9 mouse cellular contexts compared by ENCODE assay signal in genomic region chr4:141477681-141478102, GRCm38 (mm10). TPM values are rescaled to one million over a fixed set of nuclear protein-coding genes. Genes with fewer than 3 reads are reported as not detected.
DNase-seq lines count a peak whose midpoint lies in the region; ATAC-seq and TF ChIP-seq lines count a peak whose summit lies in the region.
"Had no signal": no experiment of that assay in that cellular context is flagged by ENCODE, and none has a peak within 500 bp of the region (broad histone marks: within the 10 kb centered on the region; RNA-seq: fewer than 3 reads in every experiment).

No protein-coding gene starts in this region.

- no peak overlapping the region for H3K4me3 ChIP-seq in heart, embryonic 14.5 days (ENCODE audit: control insufficient read depth in 1 of 2, insufficient read depth in 1 of 2, low read depth in 1 of 2, low read length in 2 of 2)
- H3K4me3 ChIP-seq in olfactory bulb, adult 2 months (ENCODE audit: insufficient read depth, low read depth, low read length), result no peak overlapping the region
- H3K4me3 ChIP-seq: neural tube, embryonic 12.5 days had no signal

- TF ChIP-seq POLR2A in olfactory bulb, adult 2 months (IDR thresholded peaks at IDR 0.05; ENCODE audit: insufficient read depth, low read depth, low read length), result no peak

- peak overlapping the region; percentile 6 to 24; a peak in 1 of 4 replicates for H3K27ac ChIP-seq in heart, embryonic 14.5 days (replicated peaks in 1 of 2; ENCODE audit: control insufficient read depth in 1 of 2, insufficient read depth in 1 of 2, low read depth in 2 of 2, low read length in 2 of 2)
- H3K27ac ChIP-seq in olfactory bulb, adult 2 months (ENCODE audit: insufficient read depth, low read depth, low read length), result peak overlapping the region; percentile 17; the same call in 1 of the 2 replicates
- H3K27ac ChIP-seq: neural tube, embryonic 12.5 days had no signal

- H3K4me1 ChIP-seq in heart, embryonic 14.5 days (ENCODE audit: control insufficient read depth in 2 of 2, insufficient read depth in 2 of 2, low read length in 2 of 2), result no peaks in the 10 kb centered on the region
- H3K4me1 ChIP-seq in olfactory bulb, adult 2 months (ENCODE audit: control insufficient read depth, insufficient read depth, low read length), result peaks cover 40% of the 10 kb centered on the region
- H3K4me1 ChIP-seq: neural tube, embryonic 12.5 days had no signal

- H3K36me3 ChIP-seq in heart, embryonic 14.5 days (ENCODE audit: control insufficient read depth, insufficient read depth, low read length), result peaks cover 97% of the 10 kb centered on the region

- no peak for TF ChIP-seq CTCF in olfactory bulb, adult 2 months (IDR thresholded peaks at IDR 0.05; ENCODE audit: insufficient read depth, low read depth, low read length)

- 79% methylated on average over 16 of the region's 16 CpGs for WGBS in heart, embryonic 14.5 days
- 35% methylated on average over 16 of the region's 16 CpGs for WGBS in olfactory bulb, adult 2 months

- no peak overlapping the region for H3K4me2 ChIP-seq in heart, embryonic 14.5 days (ENCODE audit: low read length)
- H3K4me2 ChIP-seq: neural tube, embryonic 12.5 days had no signal

- DNase-seq in adrenal gland, adult 2 months, result peak; percentile 38
- DNase-seq in adrenal gland, adult 18-20 months (ENCODE audit: low spot score in 2 of 2), result no peak
- DNase-seq in urinary bladder, adult 2 months (ENCODE audit: low spot score), result peak; percentile 23
- DNase-seq in urinary bladder, adult 18-20 months (ENCODE audit: low spot score in 2 of 2), result no peak
- DNase-seq in left cerebral cortex, adult 8-10 months (ENCODE audit: low spot score in 2 of 2), result peak; percentile 49 to 71
- DNase-seq in ovary, postnatal 10 days (ENCODE audit: low spot score), result no peak

- H3K9ac ChIP-seq in heart, embryonic 14.5 days (ENCODE audit: low read length), result no peak overlapping the region
- H3K9ac ChIP-seq: neural tube, embryonic 12.5 days had no signal

- H3K27me3 ChIP-seq in heart, embryonic 14.5 days (ENCODE audit: control insufficient read depth, insufficient read depth, low read length), result no peaks in the 10 kb centered on the region
- H3K27me3 ChIP-seq: neural tube, embryonic 12.5 days had no signal

- no peaks in the 10 kb centered on the region for H3K9me3 ChIP-seq in heart, embryonic 14.5 days (ENCODE audit: control insufficient read depth, low read length)
- H3K9me3 ChIP-seq: neural tube, embryonic 12.5 days had no signal

- ATAC-seq in heart, embryonic 14.5 days (ENCODE audit: insufficient number of reproducible peaks, insufficient read depth, low FRiP score, low read depth), result no peak

RNA-seq across cellular contexts. Expression of gene Zbtb17, which starts 33.2 kb away (rescaled TPM):
- total RNA-seq in adrenal gland, adult 2 months (2021), result 10 to 100 TPM; 15.8 to 18.7 TPM
- polyA plus RNA-seq in adrenal gland, adult 2 months (2012; rRNA removed), result 26.5 and 34.4 TPM in 2 replicates
- 10 to 100 TPM; 18.6 to 20.5 TPM for total RNA-seq in adrenal gland, adult 18-20 months (2021)
- polyA plus RNA-seq in urinary bladder, adult 2 months (2012; rRNA removed), result 23.4 and 26.3 TPM in 2 replicates
- polyA plus RNA-seq in heart, embryonic 14.5 days (2014; fragmentation: Nextera tagmentation; extraction: Ambion mirVana), result 16.2 and 18.8 TPM in 2 replicates
- 10 to 100 TPM; 36.7 to 42.0 (median 38.0) TPM for total RNA-seq in left cerebral cortex, adult 8-10 months (2022)
- not detected in 2 replicates for polyA plus RNA-seq in olfactory bulb, adult 2 months (2012; ENCODE audit: insufficient read depth, insufficient read length, low replicate concordance, missing spikeins)

RNA-seq across cellular contexts. Expression of gene Srarp, which starts 41.8 kb away (rescaled TPM):
- total RNA-seq in adrenal gland, adult 2 months (2021), result under 1 TPM; 0.32 to 0.55 TPM
- 0.22 TPM in 1 of 2 replicates, not detected in the other for polyA plus RNA-seq in adrenal gland, adult 2 months (2012; rRNA removed)
- total RNA-seq in adrenal gland, adult 18-20 months (2021), result under 1 TPM in 1 of 2 experiments, not detected in 1; 0.35 TPM
- 0.81 and 0.85 TPM in 2 replicates for polyA plus RNA-seq in urinary bladder, adult 2 months (2012; rRNA removed)
- polyA plus RNA-seq in heart, embryonic 14.5 days (2014; fragmentation: Nextera tagmentation; extraction: Ambion mirVana), result not detected in 2 replicates
- 1 to 10 TPM; 2.8 to 4.9 (median 3.0) TPM for total RNA-seq in left cerebral cortex, adult 8-10 months (2022)
- not detected in 2 replicates for polyA plus RNA-seq in olfactory bulb, adult 2 months (2012; ENCODE audit: insufficient read depth, insufficient read length, low replicate concordance, missing spikeins)
- polyA plus RNA-seq: neural tube, embryonic 12.5 days had no signal

RNA-seq across cellular contexts. Expression of gene Hspb7, which starts 57.1 kb away (rescaled TPM):
- 1 to 10 TPM in 1 of 2 experiments, under 1 TPM in 1; 0.26 to 1.1 TPM for total RNA-seq in adrenal gland, adult 2 months (2021)
- 1.1 and 1.2 TPM in 2 replicates for polyA plus RNA-seq in adrenal gland, adult 2 months (2012; rRNA removed)
- under 1 TPM; 0.20 to 0.86 TPM for total RNA-seq in adrenal gland, adult 18-20 months (2021)
- 30.6 and 48.4 TPM in 2 replicates for polyA plus RNA-seq in urinary bladder, adult 2 months (2012; rRNA removed)
- polyA plus RNA-seq in heart, embryonic 14.5 days (2014; fragmentation: Nextera tagmentation; extraction: Ambion mirVana), result 172 and 266 TPM in 2 replicates
- total RNA-seq in left cerebral cortex, adult 8-10 months (2022), result under 1 TPM; 0.30 to 0.97 (median 0.73) TPM
- not detected in 2 replicates for polyA plus RNA-seq in olfactory bulb, adult 2 months (2012; ENCODE audit: insufficient read depth, insufficient read length, low replicate concordance, missing spikeins)
- polyA plus RNA-seq: neural tube, embryonic 12.5 days had no signal

Comparison
In these comparisons a context has a peak if more than half of its experiments do, and no peak if none do; other contexts are left out.
1. DNase-seq: peak in adrenal gland, adult 2 months (single experiment), urinary bladder, adult 2 months (single experiment) and left cerebral cortex, adult 8-10 months (2 of 2); none in adrenal gland, adult 18-20 months (0 of 2), urinary bladder, adult 18-20 months (0 of 2) and ovary, postnatal 10 days (single experiment).